Mouse (Mus musculus) testis, adult 2 months (tissue): Measurements from ENCODE around the gene Hoxd10.

Source experiments
- CTCF ChIP-seq: fragments of 200-500 bp; IDR thresholded peaks from 2 replicates; pipeline ENCODE4 v1.5.1; 2012; ENCODE audit warnings: low read depth, mild to moderate bottlenecking, inconsistent platforms, low read length, moderate library complexity; ENCODE audit not compliant: control insufficient read depth, insufficient read depth, insufficient replicate concordance
- POLR2A ChIP-seq: fragments of 200-500 bp; IDR thresholded peaks from 2 replicates; pipeline ENCODE4 v1.6.1; 2012; ENCODE audit warnings: low read depth, mild to moderate bottlenecking, inconsistent platforms, low read length, moderate library complexity; ENCODE audit not compliant: control insufficient read depth

GRCm38 (mm10) chr2:74731799-74732512 lies 40.2 kb downstream of the Hoxd10 start:
- TF ChIP-seq CTCF = no peak
- no peak for TF ChIP-seq POLR2A
